Comparison of ENCODE assay signal across 21 mouse cellular contexts in genomic region chr9:100058541-100058940, GRCm38 (mm10).
"Had no signal": no experiment of that assay in that cellular context is flagged by ENCODE, and none has a peak within 500 bp of the region (broad histone marks: within the 10 kb centered on the region; RNA-seq: fewer than 3 reads in every experiment).

No protein-coding gene starts in this region.

- H3K36me3 ChIP-seq: lung, embryonic 15.5 days; midbrain, embryonic 10.5 days; midbrain, embryonic 12.5 days; neural tube, embryonic 13.5 days; neural tube, embryonic 15.5 days had no signal

- H3K9me3 ChIP-seq: lung, embryonic 15.5 days; midbrain, embryonic 10.5 days; midbrain, embryonic 12.5 days; neural tube, embryonic 13.5 days; neural tube, embryonic 15.5 days had no signal

- H3K27ac ChIP-seq: lung, embryonic 15.5 days; macrophage; midbrain, embryonic 10.5 days; midbrain, embryonic 12.5 days; neural tube, embryonic 13.5 days; neural tube, embryonic 15.5 days had no signal

- H3K4me2 ChIP-seq: lung, embryonic 15.5 days; midbrain, embryonic 12.5 days; neural tube, embryonic 13.5 days; neural tube, embryonic 15.5 days had no signal

- H3K4me1 ChIP-seq: lung, embryonic 15.5 days; midbrain, embryonic 10.5 days; midbrain, embryonic 12.5 days; neural tube, embryonic 13.5 days; neural tube, embryonic 15.5 days had no signal

- ATAC-seq: lung, postnatal 0 days; midbrain, embryonic 16.5 days had no signal

- H3K27me3 ChIP-seq: lung, embryonic 15.5 days; neural tube, embryonic 13.5 days; neural tube, embryonic 15.5 days had no signal

- DNase-seq: lung, adult 2 months; lung, postnatal 14 days; lung, postnatal 36 days; midbrain, embryonic 14.5 days; retina, postnatal 1 day; right cerebral cortex, adult 18-20 months; right cerebral cortex, postnatal 25 days; right cerebral cortex, postnatal 4 days; spleen, adult 18-20 months; thymus, adult 18-20 months; thymus, postnatal 14 days; thymus, postnatal 36 days had no signal

- H3K4me3 ChIP-seq: lung, embryonic 15.5 days; midbrain, embryonic 10.5 days; midbrain, embryonic 12.5 days; myocyte; neural tube, embryonic 13.5 days; neural tube, embryonic 15.5 days had no signal

- H3K9ac ChIP-seq: lung, embryonic 15.5 days; midbrain, embryonic 12.5 days; neural tube, embryonic 13.5 days; neural tube, embryonic 15.5 days had no signal
